Mouse (Mus musculus) liver, embryonic 16.5 days (tissue): ENCODE measurements around the gene Gm11444. TPM values are rescaled to one million over a fixed set of nuclear protein-coding genes. Genes with fewer than 3 reads are reported as not detected.
A peak's percentile ranks its signal among the peaks of the same experiment; 100 is the strongest.

Experiments
- ATAC-seq: fragments of 200-750 bp; cut with Nextera tagmentation; 2 replicates; pipeline ENCODE4 v1.8.0; 2017; ENCODE audit warnings: low read depth, mild to moderate bottlenecking, moderate number of reproducible peaks, moderate library complexity
- H3K27ac ChIP-seq: fragments of 300-500 bp; sonication (generic); 2 replicates; pipeline ENCODE4 v1.5.1; 2014; ENCODE audit warnings: mild to moderate bottlenecking, low read length
- H3K27me3 ChIP-seq: fragments of 300-500 bp; sonication (generic); 2 replicates; pipeline ENCODE4 v1.6.1; 2014; ENCODE audit warnings: low read depth, low read length, mixed read lengths; ENCODE audit not compliant: control insufficient read depth, insufficient read depth
- H3K36me3 ChIP-seq: fragments of 300-500 bp; sonication (generic); 2 replicates; pipeline ENCODE4 v1.6.1; 2014; ENCODE audit warnings: mild to moderate bottlenecking; ENCODE audit not compliant: control insufficient read depth, insufficient read depth
- H3K4me1 ChIP-seq: fragments of 300-500 bp; sonication (generic); 2 replicates; pipeline ENCODE4 v1.6.1; 2014; ENCODE audit warnings: low read depth, low read length, mixed read lengths; ENCODE audit not compliant: control insufficient read depth
- H3K4me2 ChIP-seq: fragments of 300-500 bp; sonication (generic); 2 replicates; pipeline ENCODE4 v1.6.1; 2014; ENCODE audit warnings: low read depth, low read length, mixed read lengths
- H3K4me3 ChIP-seq: fragments of 300-500 bp; sonication (generic); 2 replicates; pipeline ENCODE4 v1.5.1; 2014; ENCODE audit warnings: low read depth, mild to moderate bottlenecking, low read length
- H3K9ac ChIP-seq: fragments of 300-500 bp; sonication (generic); 2 replicates; pipeline ENCODE4 v1.6.1; 2014; ENCODE audit warnings: low read depth, low read length
- H3K9me3 ChIP-seq: fragments of 300-500 bp; sonication (generic); replicated peaks from 2 replicates; pipeline ENCODE4 v1.6.1; 2016; ENCODE audit warnings: low read length; ENCODE audit not compliant: control insufficient read depth
- WGBS: fragments of 180-500 bp; shearing (Covaris S2); extraction: QIAGEN DNeasy Blood & Tissue Kit; methylation state at CpG from one replicate; pipeline ENCODE4 v1.1.7; 2014; ENCODE audit not compliant: insufficient replicate concordance; 5-methylcytosine and 5-hydroxymethylcytosine counted together
- polyA plus RNA-seq: library from polyadenylated mRNA; unstranded; fragments of >200 nt; fragmentation: Nextera tagmentation; extraction: Ambion mirVana; gene quantifications from 2 replicates; pipeline ENCODE4 v1.2.1, GENCODE M21; 2015

Gene Gm11444
- polyA plus RNA-seq, 1 experiment from 2014 or later: not detected

GRCm38 (mm10) chr11:85844144-85844965, 5.8 kb downstream of the Gm11444 start:
- Histone ChIP-seq H3K4me2 (peak overlapping the region; percentile 77), H3K9me3 (no peaks in the 10 kb centered on the region), H3K4me3 (peak overlapping the region; percentile 51), H3K4me1 (peaks cover 13% of the 10 kb centered on the region), H3K9ac (peak overlapping the region; percentile 34), H3K36me3 (no peaks in the 10 kb centered on the region), H3K27me3 (peaks cover 88% of the 10 kb centered on the region), H3K27ac (no peak overlapping the region)
- peak; percentile 64 for ATAC-seq
- WGBS: under 1% methylated on average over 54 of the region's 54 CpGs

GRCm38 (mm10) chr11:85843347-85843692, 6.8 kb downstream of the Gm11444 start:
- H3K36me3 ChIP-seq: no peaks in the 10 kb centered on the region
- 2% methylated on average over 18 of the region's 18 CpGs for WGBS
- no peak overlapping the region for H3K9ac ChIP-seq
- H3K4me3 ChIP-seq: peak overlapping the region; percentile 51
- peaks cover 13% of the 10 kb centered on the region for H3K4me1 ChIP-seq
- peaks cover 91% of the 10 kb centered on the region for H3K27me3 ChIP-seq
- peak overlapping the region; percentile 77 for H3K4me2 ChIP-seq
- peak; percentile 19 for ATAC-seq
- H3K9me3 ChIP-seq: no peaks in the 10 kb centered on the region
- no peak overlapping the region for H3K27ac ChIP-seq

- no peak for ATAC-seq
- WGBS: 5% methylated on average over 24 of the region's 24 CpGs
These were observed 7.4 kb downstream of the Gm11444 start for GRCm38 (mm10) chr11:85842596-85843346.

GRCm38 (mm10) chr11:85841980-85842379, 8.2 kb downstream of the Gm11444 start:
- no peak overlapping the region for H3K27ac ChIP-seq
- H3K9ac ChIP-seq: no peak overlapping the region
- peaks cover 13% of the 10 kb centered on the region for H3K4me1 ChIP-seq
- peak overlapping the region; percentile 28 for H3K4me2 ChIP-seq
- H3K36me3 ChIP-seq: no peaks in the 10 kb centered on the region
- no peak for ATAC-seq
- peak overlapping the region; percentile 33 for H3K4me3 ChIP-seq
- WGBS: under 1% methylated on average over 28 of the region's 32 CpGs
- no peaks in the 10 kb centered on the region for H3K9me3 ChIP-seq
- H3K27me3 ChIP-seq: peaks cover 100% of the 10 kb centered on the region

More at GRCm38 (mm10) chr11:85842596-85843346, 7.4 kb downstream of the Gm11444 start:
- Histone ChIP-seq H3K27me3 (peaks cover 93% of the 10 kb centered on the region), H3K4me3 (peak overlapping the region; percentile 51), H3K4me1 (peaks cover 13% of the 10 kb centered on the region), H3K9me3 (no peaks in the 10 kb centered on the region), H3K27ac (no peak overlapping the region), H3K36me3 (no peaks in the 10 kb centered on the region), H3K4me2 (peak overlapping the region; percentile 77), H3K9ac (no peak overlapping the region)

- H3K4me2 ChIP-seq: no peak overlapping the region
- no peak overlapping the region for H3K9ac ChIP-seq
- H3K4me1 ChIP-seq: peaks cover 13% of the 10 kb centered on the region
- peaks cover 100% of the 10 kb centered on the region for H3K27me3 ChIP-seq
- 13% methylated on average over 8 of the region's 8 CpGs for WGBS
- no peaks in the 10 kb centered on the region for H3K36me3 ChIP-seq
- H3K9me3 ChIP-seq: no peaks in the 10 kb centered on the region
- no peak overlapping the region for H3K27ac ChIP-seq
- no peak for ATAC-seq
- H3K4me3 ChIP-seq: no peak overlapping the region
These were observed 8.9 kb downstream of the Gm11444 start for GRCm38 (mm10) chr11:85841211-85841681.

- 3% methylated on average over 21 of the region's 21 CpGs for WGBS
- Histone ChIP-seq H3K4me3 (no peak overlapping the region), H3K27ac (no peak overlapping the region), H3K9ac (no peak overlapping the region), H3K4me2 (no peak overlapping the region), H3K36me3 (no peaks in the 10 kb centered on the region), H3K4me1 (peaks cover 13% of the 10 kb centered on the region), H3K27me3 (peaks cover 100% of the 10 kb centered on the region), H3K9me3 (no peaks in the 10 kb centered on the region)
- no peak for ATAC-seq
These were observed 9.4 kb downstream of the Gm11444 start for GRCm38 (mm10) chr11:85840803-85841145.

GRCm38 (mm10) chr11:85840031-85840802, 9.9 kb downstream of the Gm11444 start:
- no peak overlapping the region for H3K4me2 ChIP-seq
- ATAC-seq: no peak
- H3K4me1 ChIP-seq: peaks cover 13% of the 10 kb centered on the region
- no peaks in the 10 kb centered on the region for H3K9me3 ChIP-seq
- H3K4me3 ChIP-seq: no peak overlapping the region
- WGBS: 5% methylated on average over 27 of the region's 27 CpGs
- H3K27me3 ChIP-seq: peaks cover 100% of the 10 kb centered on the region
- no peak overlapping the region for H3K27ac ChIP-seq
- H3K9ac ChIP-seq: no peak overlapping the region
- no peaks in the 10 kb centered on the region for H3K36me3 ChIP-seq

DNA sequence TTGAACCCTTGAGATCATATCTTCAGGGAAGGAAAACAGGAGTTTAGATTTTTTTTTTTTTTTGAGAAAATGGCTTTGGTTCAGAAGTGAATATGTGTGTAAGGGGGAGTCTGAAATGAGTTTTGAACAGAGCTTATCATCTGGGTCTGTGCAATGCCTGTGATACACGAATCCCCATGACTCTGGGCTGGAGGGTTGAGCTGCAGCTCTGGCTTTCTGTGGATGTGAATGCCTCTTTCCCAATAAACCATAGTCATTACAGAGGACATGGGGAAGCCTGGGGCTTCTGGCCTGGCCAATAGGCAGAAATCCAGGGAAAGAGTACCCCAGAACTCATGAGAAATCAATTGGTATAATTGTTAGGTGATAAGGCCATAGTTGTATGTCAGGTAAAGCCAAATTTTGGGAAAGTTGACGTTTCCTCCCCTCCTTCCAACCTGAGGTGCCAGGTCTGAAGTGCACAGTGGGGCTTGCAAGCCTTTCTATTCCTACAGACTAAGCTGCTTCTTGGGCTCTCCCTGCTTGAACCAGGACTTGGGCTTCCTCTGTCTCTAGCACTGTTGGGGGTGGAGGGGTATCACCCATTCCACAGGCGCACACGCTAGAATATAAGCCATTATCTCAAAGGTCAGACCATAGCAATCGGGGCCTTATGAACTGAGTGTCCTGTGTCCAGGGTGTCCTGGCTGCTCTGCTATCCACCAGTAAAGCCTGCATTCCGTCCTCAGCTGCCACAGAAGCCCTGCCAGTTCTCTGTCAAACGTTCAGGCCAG, 10.7 kb downstream of the Gm11444 start:
- no peak overlapping the region for H3K4me3 ChIP-seq
- H3K36me3 ChIP-seq: no peaks in the 10 kb centered on the region
- WGBS: 9% methylated on average over 7 of the region's 7 CpGs
- H3K27ac ChIP-seq: no peak overlapping the region
- no peak overlapping the region for H3K4me2 ChIP-seq
- no peaks in the 10 kb centered on the region for H3K9me3 ChIP-seq
- no peak overlapping the region for H3K9ac ChIP-seq
- ATAC-seq: no peak
- H3K27me3 ChIP-seq: peaks cover 100% of the 10 kb centered on the region
- H3K4me1 ChIP-seq: peaks cover 13% of the 10 kb centered on the region
